Mouse (Mus musculus) bone marrow, adult 2 months (tissue): ENCODE data around the gene Lrba. TPM values are rescaled to one million over a fixed set of nuclear protein-coding genes. Genes with fewer than 3 reads are reported as not detected.

Experiments used
- H3K27ac ChIP-seq: fragments of 200-500 bp; 2 replicates; pipeline ENCODE4 v1.5.1; 2012; ENCODE audit warnings: low read depth, mild to moderate bottlenecking, control low read depth, inconsistent platforms, low read length; ENCODE audit not compliant: control insufficient read depth, poor library complexity, insufficient read depth
- H3K4me1 ChIP-seq: fragments of 200-500 bp; 2 replicates; pipeline ENCODE4 v1.6.1; 2011; ENCODE audit warnings: low read length; ENCODE audit not compliant: control insufficient read depth, insufficient read depth
- H3K4me3 ChIP-seq: fragments of 200-500 bp; replicated peaks from 2 replicates; pipeline ENCODE3; 2011; ENCODE audit warnings: mild to moderate bottlenecking, low read depth, low read length, control low read depth; ENCODE audit not compliant: control insufficient read depth
- CTCF ChIP-seq: fragments of 200-500 bp; IDR thresholded peaks from 2 replicates; pipeline ENCODE4 v1.5.1; 2011; ENCODE audit warnings: low read length, control low read depth; ENCODE audit not compliant: control insufficient read depth, insufficient read depth
- POLR2A ChIP-seq: fragments of 200-500 bp; IDR thresholded peaks from 2 replicates; pipeline ENCODE4 v1.6.1; 2011; ENCODE audit warnings: low read depth, mild to moderate bottlenecking, control low read depth, low read length, borderline replicate concordance; ENCODE audit not compliant: control insufficient read depth
- WGBS: fragments of 180-500 bp; shearing (Covaris S2); methylation state at CpG from one replicate; pipeline ENCODE4 v1.1.7; 2018; 5-methylcytosine and 5-hydroxymethylcytosine counted together
- polyA plus RNA-seq: library from polyadenylated mRNA; stranded (reverse); fragments of >200 nt; gene quantifications from 2 replicates; pipeline ENCODE4 v1.2.4, GENCODE M21; 2011; ENCODE audit warnings: low replicate concordance; ENCODE audit not compliant: missing spikeins, insufficient read depth, insufficient read length

Lrba gene
- polyA plus RNA-seq, 1 experiment: 12.3 TPM

GRCm38 (mm10) chr3:86371466-86371865 is 147.0 kb downstream of the Lrba start:
- Histone ChIP-seq H3K4me1 (no peaks in the 10 kb centered on the region), H3K27ac (no peak overlapping the region), H3K4me3 (no peak overlapping the region)
- 74% methylated on average over 2 of the region's 2 CpGs for WGBS
- no peak for TF ChIP-seq POLR2A
- no peak for TF ChIP-seq CTCF

GRCm38 (mm10) chr3:86375276-86375675 is 150.8 kb downstream of the Lrba start:
- Histone ChIP-seq H3K4me1 (no peaks in the 10 kb centered on the region), H3K4me3 (no peak overlapping the region), H3K27ac (no peak overlapping the region)
- WGBS: 86% methylated on average over 2 of the region's 2 CpGs
- no peak for TF ChIP-seq CTCF
- TF ChIP-seq POLR2A: no peak

- WGBS: 76% methylated on average over 2 of the region's 2 CpGs
- Histone ChIP-seq H3K4me1 (no peaks in the 10 kb centered on the region), H3K4me3 (no peak overlapping the region), H3K27ac (no peak overlapping the region)
- no peak for TF ChIP-seq POLR2A
- TF ChIP-seq CTCF: no peak
Observed at GRCm38 (mm10) chr3:86382557-86382956, 158.1 kb downstream of the Lrba start.

DNA sequence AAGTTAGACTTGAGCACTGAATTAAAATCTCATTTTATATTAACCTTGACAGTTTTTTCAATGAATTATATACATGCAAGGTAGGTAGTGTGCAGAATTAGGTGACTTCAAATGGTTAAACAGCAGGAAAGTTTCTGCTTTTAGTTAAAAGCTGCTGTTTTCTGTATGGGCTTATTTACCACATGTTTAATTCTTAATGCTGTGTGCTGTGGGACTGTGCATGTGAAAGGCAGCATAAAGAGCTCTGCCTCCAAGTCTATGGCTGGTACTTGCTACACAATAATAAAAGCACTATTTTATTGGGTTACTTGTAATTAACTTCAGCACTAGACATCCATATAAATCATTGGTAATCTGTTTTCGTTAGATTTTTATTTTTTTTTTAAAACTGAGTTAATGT is 160.6 kb downstream of the Lrba start:
- WGBS: 86% methylated on average over 1 of the region's 1 CpGs
- H3K27ac ChIP-seq: no peak overlapping the region
- TF ChIP-seq POLR2A (no peak), CTCF (no peak)
- H3K4me3 ChIP-seq: no peak overlapping the region
- H3K4me1 ChIP-seq: no peaks in the 10 kb centered on the region

DNA sequence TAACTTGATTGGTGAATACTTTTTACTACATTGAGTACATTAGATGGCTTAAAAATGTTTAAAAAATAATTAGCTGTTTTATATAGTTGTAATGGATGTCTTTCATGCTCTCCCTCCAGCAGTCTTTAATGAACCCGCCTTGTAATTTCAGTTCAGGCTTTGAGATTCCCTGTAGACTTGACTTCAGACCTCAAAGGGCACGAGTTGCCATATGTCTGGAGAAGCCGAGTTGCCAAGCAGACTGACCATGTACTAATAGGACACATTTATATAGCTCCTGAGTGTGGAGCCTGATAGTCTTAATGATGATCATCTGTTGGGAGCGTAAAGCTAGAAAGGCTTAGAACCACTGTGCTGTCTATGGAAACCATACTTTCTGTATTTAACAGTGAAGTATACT is 161.8 kb downstream of the Lrba start:
- no peak overlapping the region for H3K4me3 ChIP-seq
- WGBS: 88% methylated on average over 4 of the region's 4 CpGs
- TF ChIP-seq POLR2A: no peak
- TF ChIP-seq CTCF: no peak
- no peaks in the 10 kb centered on the region for H3K4me1 ChIP-seq
- H3K27ac ChIP-seq: no peak overlapping the region

DNA sequence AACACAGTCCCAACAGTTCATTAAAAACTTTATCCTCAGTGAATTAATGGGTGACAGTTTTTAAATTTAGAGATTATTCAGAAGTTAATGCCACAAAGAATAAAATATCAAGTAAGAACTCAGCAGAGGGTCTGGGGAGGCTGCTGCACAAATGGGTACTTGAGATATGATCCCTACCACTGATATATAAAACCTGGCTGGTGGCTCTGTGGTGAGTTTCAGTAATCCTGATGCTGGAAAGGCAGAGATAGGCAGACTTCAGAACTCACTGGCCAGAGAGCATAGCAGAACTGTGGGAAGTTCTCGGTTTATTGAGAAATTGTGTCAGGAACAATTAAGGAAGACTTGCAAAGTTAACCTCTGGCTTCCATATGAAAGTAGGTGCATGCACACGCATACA is 199.3 kb downstream of the Lrba start:
- no peaks in the 10 kb centered on the region for H3K4me1 ChIP-seq
- no peak overlapping the region for H3K4me3 ChIP-seq
- H3K27ac ChIP-seq: no peak overlapping the region
- TF ChIP-seq CTCF: no peak
- TF ChIP-seq POLR2A: no peak
- 59% methylated on average over 2 of the region's 2 CpGs for WGBS

GRCm38 (mm10) chr3:86426733-86427132 is 202.3 kb downstream of the Lrba start:
- TF ChIP-seq CTCF (no peak), POLR2A (no peak)
- Histone ChIP-seq H3K4me3 (no peak overlapping the region), H3K27ac (no peak overlapping the region), H3K4me1 (no peaks in the 10 kb centered on the region)
- 67% methylated on average over 1 of the region's 1 CpGs for WGBS

DNA sequence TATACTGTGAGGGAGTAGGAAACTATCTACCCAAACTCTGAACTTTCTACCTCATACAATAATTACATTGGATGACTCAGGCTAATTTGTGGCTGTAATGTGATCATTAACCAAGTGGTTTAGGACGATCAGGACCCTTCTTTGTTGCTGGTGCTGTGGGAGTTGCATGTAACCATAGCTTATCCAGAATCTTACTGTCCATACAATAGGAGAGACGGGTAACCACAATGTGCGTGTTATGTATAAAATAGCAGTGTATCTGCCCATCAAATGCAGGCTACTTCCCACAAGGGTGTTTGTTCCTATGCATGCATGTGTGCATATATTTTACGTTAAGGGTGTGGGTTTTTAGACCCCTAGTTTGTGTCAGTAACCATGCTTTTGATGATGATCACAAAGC is 219.0 kb downstream of the Lrba start:
- Histone ChIP-seq H3K4me3 (no peak overlapping the region), H3K4me1 (no peaks in the 10 kb centered on the region), H3K27ac (no peak overlapping the region)
- WGBS: 85% methylated on average over 4 of the region's 4 CpGs
- TF ChIP-seq CTCF (no peak), POLR2A (no peak)

- H3K4me1 ChIP-seq: no peaks in the 10 kb centered on the region
- TF ChIP-seq CTCF (no peak), POLR2A (no peak)
- no peak overlapping the region for H3K4me3 ChIP-seq
- H3K27ac ChIP-seq: no peak overlapping the region
- 95% methylated on average over 2 of the region's 2 CpGs for WGBS
Observed at GRCm38 (mm10) chr3:86451211-86451610, 226.7 kb downstream of the Lrba start.
